Mouse (Mus musculus): Measurements from ENCODE around the gene Gstt2.

GRCm38 (mm10) chr10:75819882-75820281 is 17.3 kb downstream of the Gstt2 start:
- TF ChIP-seq HCFC1 (IDR thresholded peaks at IDR 0.05; ENCODE audit: borderline replicate concordance, insufficient read depth, low read length) (no peak), ZNF384 (IDR thresholded peaks at IDR 0.05; ENCODE audit: low read depth, low read length) (no peak), MAFK (IDR thresholded peaks at IDR 0.05; ENCODE audit: insufficient read depth, low read depth, low read length) (no peak), CHD2 (IDR thresholded peaks at IDR 0.05; ENCODE audit: low read depth, low read length) (no peak)

All from ES-E14 (cell line).